In the genomic region with DNA sequence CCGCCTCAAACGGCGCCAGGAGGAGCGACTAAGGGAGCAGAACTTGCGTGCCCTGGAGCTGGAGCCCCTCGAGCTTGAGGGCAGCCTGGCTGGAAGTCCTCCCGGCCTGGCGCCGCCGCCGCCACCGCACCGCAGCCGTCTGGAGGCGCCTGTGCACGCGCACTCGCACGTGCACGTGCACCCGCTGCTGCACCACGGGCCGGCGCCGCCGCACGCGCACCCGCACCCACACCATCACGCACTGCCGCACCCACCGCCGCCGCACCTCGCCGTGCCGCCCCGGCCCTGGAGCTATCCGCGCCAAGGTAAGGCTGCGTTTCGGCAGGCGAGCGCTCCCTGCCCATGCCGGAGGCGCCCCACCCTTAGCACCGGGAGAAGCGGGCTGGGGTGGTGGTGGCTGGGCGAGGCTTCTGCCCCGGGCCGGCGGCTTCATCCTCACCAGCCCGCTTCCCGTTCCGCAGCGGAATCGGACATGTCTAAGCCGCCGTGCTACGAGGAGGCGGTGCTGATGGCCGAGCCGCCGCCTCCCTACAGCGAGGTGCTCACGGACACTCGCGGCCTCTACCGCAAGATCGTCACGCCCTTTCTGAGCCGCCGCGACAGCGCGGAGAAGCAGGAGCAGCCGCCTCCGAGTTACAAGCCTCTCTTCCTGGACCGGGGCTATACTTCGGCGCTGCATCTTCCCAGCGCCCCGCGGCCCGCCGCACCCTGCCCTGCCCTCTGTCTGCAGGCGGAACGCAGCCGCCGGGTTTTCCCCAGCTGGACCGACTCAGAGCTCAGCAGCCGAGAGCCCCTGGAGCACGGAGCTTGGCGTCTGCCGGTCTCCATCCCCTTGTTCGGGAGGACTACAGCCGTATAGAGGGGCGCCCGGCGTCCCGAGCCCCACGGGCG, we compare ENCODE assay signal across 8 mouse cellular contexts. TPM values are rescaled to one million over a fixed set of nuclear protein-coding genes. Genes with fewer than 3 reads are reported as not detected.
DNase-seq lines count a peak whose midpoint lies in the region; ATAC-seq and TF ChIP-seq lines count a peak whose summit lies in the region.

No protein-coding gene starts in this region.

- H3K27ac ChIP-seq in heart, embryonic 15.5 days, result peak overlapping the region; percentile 45
- no peak overlapping the region for H3K27ac ChIP-seq in small intestine, adult 2 months (ENCODE audit: insufficient read depth, low read depth, low read length)

- H3K4me2 ChIP-seq in heart, embryonic 15.5 days, result peak overlapping the region; percentile 100

- H3K9ac ChIP-seq in heart, embryonic 15.5 days, result peak overlapping the region; percentile 71

- peak; percentile 66 to 87 for DNase-seq in adrenal gland, adult (ENCODE audit: inconsistent age in 2 of 2, low spot score in 1 of 2)
- DNase-seq in adrenal gland, postnatal 4 days (ENCODE audit: low spot score in 2 of 2), result no peak
- DNase-seq in Muller cell, postnatal 12 days (ENCODE audit: inconsistent ontology term), result peak; percentile 78
- DNase-seq in layer of hippocampus, postnatal 36 days, result peak; percentile 65 to 72

- TF ChIP-seq POLR2A in small intestine, adult 2 months (IDR thresholded peaks at IDR 0.05; ENCODE audit: low read depth, low read length), result no peak

- H3K4me1 ChIP-seq in heart, embryonic 15.5 days (replicated peaks), result peaks cover 28% of the 10 kb centered on the region
- H3K4me1 ChIP-seq in small intestine, adult 2 months (ENCODE audit: control insufficient read depth, insufficient read depth, insufficient read length, low read length), result peaks cover 12% of the 10 kb centered on the region

- H3K9me3 ChIP-seq in heart, embryonic 15.5 days (replicated peaks), result no peaks in the 10 kb centered on the region

- peaks cover 21% of the 10 kb centered on the region; the same call in 1 of the 2 replicates for H3K36me3 ChIP-seq in heart, embryonic 15.5 days
- no peaks in the 10 kb centered on the region for H3K36me3 ChIP-seq in small intestine, adult 2 months (ENCODE audit: control insufficient read depth, insufficient read depth, low read length)

- H3K27me3 ChIP-seq in heart, embryonic 15.5 days, result peaks cover 79% of the 10 kb centered on the region
- H3K27me3 ChIP-seq in small intestine, adult 2 months (ENCODE audit: control insufficient read depth, insufficient read depth, low read length), result 0 out of 2 replicates have a peak, but pooled peaks cover 10% of the 10 kb centered on the region

- WGBS in heart, embryonic 15.5 days, result under 1% methylated on average over 96 of the region's 103 CpGs
- 2% methylated on average over 101 of the region's 103 CpGs for WGBS in small intestine, adult 2 months

- peak; percentile 13 for ATAC-seq in common myeloid progenitor, adult 5-6 weeks (replicated peaks; ENCODE audit: low read depth, poor library complexity, severe bottlenecking)
- ATAC-seq in heart, embryonic 15.5 days (replicated peaks; ENCODE audit: insufficient number of reproducible peaks, insufficient read depth, low FRiP score, low read depth), result peak; percentile 21
- peak; percentile 12; the same call in 1 of the 2 replicates for ATAC-seq in megakaryocyte progenitor cell, adult 5-6 weeks (replicated peaks; ENCODE audit: poor library complexity)

- H3K4me3 ChIP-seq in heart, embryonic 15.5 days, result peak overlapping the region; percentile 69
- H3K4me3 ChIP-seq in small intestine, adult 2 months (ENCODE audit: low read depth, low read length), result peak overlapping the region; percentile 62

- TF ChIP-seq CTCF in small intestine, adult 2 months (IDR thresholded peaks at IDR 0.05; ENCODE audit: extremely low read depth, insufficient read length, insufficient replicate concordance, low read depth, low read length), result no peak

RNA-seq across cellular contexts. Expression of gene Prr7, which starts 8.3 kb away (rescaled TPM):
- 1 to 10 TPM; 6.4 to 8.0 TPM for total RNA-seq in adrenal gland, postnatal 4 days (2021)
- total RNA-seq in common myeloid progenitor, adult 5-6 weeks (2017), result 0.27 TPM in 1 of 2 replicates, not detected in the other
- polyA plus RNA-seq in heart, embryonic 15.5 days (2015; fragmentation: Nextera tagmentation; extraction: Ambion mirVana), result 0.18 and 0.30 TPM in 2 replicates
- 10 to 100 TPM; 86.1 to 86.6 TPM for total RNA-seq in layer of hippocampus, postnatal 36 days (2021)
- total RNA-seq in megakaryocyte progenitor cell, adult 5-6 weeks (2015), result 0.72 and 1.7 TPM in 2 replicates
- total RNA-seq in megakaryocyte progenitor cell, adult 5-6 weeks (2017), result 1.5 TPM in 2 replicates
- 5.9 and 8.2 TPM in 2 replicates for polyA plus RNA-seq in small intestine, adult 2 months (2012; rRNA removed)

RNA-seq across cellular contexts. Expression of gene Dbn1, which starts 15.5 kb away (rescaled TPM):
- total RNA-seq in adrenal gland, postnatal 4 days (2021), result 10 to 100 TPM; 56.4 to 75.6 TPM
- 1.1 and 5.3 TPM in 2 replicates for total RNA-seq in common myeloid progenitor, adult 5-6 weeks (2017)
- polyA plus RNA-seq in heart, embryonic 15.5 days (2015; fragmentation: Nextera tagmentation; extraction: Ambion mirVana), result 60.1 and 77.2 TPM in 2 replicates
- total RNA-seq in layer of hippocampus, postnatal 36 days (2021), result 100 to 1,000 TPM; 388 to 393 TPM
- total RNA-seq in megakaryocyte progenitor cell, adult 5-6 weeks (2015), result 0.72 and 0.76 TPM in 2 replicates
- 2.3 and 2.7 TPM in 2 replicates for total RNA-seq in megakaryocyte progenitor cell, adult 5-6 weeks (2017)
- polyA plus RNA-seq in small intestine, adult 2 months (2012; rRNA removed), result 8.9 and 9.8 TPM in 2 replicates

RNA-seq across cellular contexts. Expression of gene Grk6, which starts 27.5 kb away (rescaled TPM):
- 10 to 100 TPM; 54.3 to 56.7 TPM for total RNA-seq in adrenal gland, postnatal 4 days (2021)
- total RNA-seq in common myeloid progenitor, adult 5-6 weeks (2017), result 68.9 and 84.5 TPM in 2 replicates
- polyA plus RNA-seq in heart, embryonic 15.5 days (2015; fragmentation: Nextera tagmentation; extraction: Ambion mirVana), result 15.5 and 24.7 TPM in 2 replicates
- 10 to 100 TPM; 67.7 to 71.1 TPM for total RNA-seq in layer of hippocampus, postnatal 36 days (2021)
- 51.7 and 52.6 TPM in 2 replicates for total RNA-seq in megakaryocyte progenitor cell, adult 5-6 weeks (2015)
- total RNA-seq in megakaryocyte progenitor cell, adult 5-6 weeks (2017), result 81.7 and 88.6 TPM in 2 replicates
- polyA plus RNA-seq in small intestine, adult 2 months (2012; rRNA removed), result 21.1 and 38.4 TPM in 2 replicates

RNA-seq across cellular contexts. Expression of gene Pdlim7, which starts 41.1 kb away (rescaled TPM):
- 10 to 100 TPM; 44.5 to 47.1 TPM for total RNA-seq in adrenal gland, postnatal 4 days (2021)
- total RNA-seq in common myeloid progenitor, adult 5-6 weeks (2017), result 4.6 and 12.2 TPM in 2 replicates
- 221 and 251 TPM in 2 replicates for polyA plus RNA-seq in heart, embryonic 15.5 days (2015; fragmentation: Nextera tagmentation; extraction: Ambion mirVana)
- 10 to 100 TPM; 89.6 to 94.1 TPM for total RNA-seq in layer of hippocampus, postnatal 36 days (2021)
- 12.7 and 13.0 TPM in 2 replicates for total RNA-seq in megakaryocyte progenitor cell, adult 5-6 weeks (2015)
- 5.3 and 5.9 TPM in 2 replicates for total RNA-seq in megakaryocyte progenitor cell, adult 5-6 weeks (2017)
- polyA plus RNA-seq in small intestine, adult 2 months (2012; rRNA removed), result 57.1 and 60.2 TPM in 2 replicates

RNA-seq across cellular contexts. Expression of gene F12, which starts 45.8 kb away (rescaled TPM):
- total RNA-seq in adrenal gland, postnatal 4 days (2021), result 10 to 100 TPM in 1 of 2 experiments, 1 to 10 TPM in 1; 1.3 to 36.6 TPM
- not detected in 2 replicates for total RNA-seq in common myeloid progenitor, adult 5-6 weeks (2017)
- 0.10 and 1.2 TPM in 2 replicates for polyA plus RNA-seq in heart, embryonic 15.5 days (2015; fragmentation: Nextera tagmentation; extraction: Ambion mirVana)
- total RNA-seq in layer of hippocampus, postnatal 36 days (2021), result under 1 TPM; 0.32 to 0.71 TPM
- total RNA-seq in megakaryocyte progenitor cell, adult 5-6 weeks (2015), result not detected in 2 replicates
- not detected in 2 replicates for total RNA-seq in megakaryocyte progenitor cell, adult 5-6 weeks (2017)
- 0.41 and 0.60 TPM in 2 replicates for polyA plus RNA-seq in small intestine, adult 2 months (2012; rRNA removed)

Comparison
In these comparisons a context has a peak if more than half of its experiments do, and no peak if none do; other contexts are left out.
1. DNase-seq: peak in adrenal gland, adult (2 of 2), Muller cell, postnatal 12 days (single experiment) and layer of hippocampus, postnatal 36 days (2 of 2); none in adrenal gland, postnatal 4 days (0 of 2).
2. RNA of gene Prr7, which starts 8.3 kb away (total RNA-seq): 86.1 to 86.6 TPM in layer of hippocampus, postnatal 36 days; 6.4 to 8.0 TPM in adrenal gland, postnatal 4 days, 0.72 to 1.7 TPM in megakaryocyte progenitor cell, adult 5-6 weeks and 0.27 TPM in common myeloid progenitor, adult 5-6 weeks; every median in the first group is over 4 times any median in the second.
3. Peak in every context shown above with its lines, with median percentiles within 50 percentile points of each other: ATAC-seq.